Mouse (Mus musculus) regulatory T cell (primary cell): ENCODE data around the gene Ddx42.
"Not testable (repeated sequence)": the region's sequence is repeated elsewhere in the genome, so short reads cannot be mapped to it uniquely, and the experiment has no call there.

Experiments
- in situ Hi-C: fragments of 300-600 bp; cut with MboI, MseI; formaldehyde crosslinking; loops from one replicate; pipeline ENCODE4 v1.15.1; 2025; ENCODE audit warnings: high pct_unique_total_duplicates

Ddx42 gene

DNA sequence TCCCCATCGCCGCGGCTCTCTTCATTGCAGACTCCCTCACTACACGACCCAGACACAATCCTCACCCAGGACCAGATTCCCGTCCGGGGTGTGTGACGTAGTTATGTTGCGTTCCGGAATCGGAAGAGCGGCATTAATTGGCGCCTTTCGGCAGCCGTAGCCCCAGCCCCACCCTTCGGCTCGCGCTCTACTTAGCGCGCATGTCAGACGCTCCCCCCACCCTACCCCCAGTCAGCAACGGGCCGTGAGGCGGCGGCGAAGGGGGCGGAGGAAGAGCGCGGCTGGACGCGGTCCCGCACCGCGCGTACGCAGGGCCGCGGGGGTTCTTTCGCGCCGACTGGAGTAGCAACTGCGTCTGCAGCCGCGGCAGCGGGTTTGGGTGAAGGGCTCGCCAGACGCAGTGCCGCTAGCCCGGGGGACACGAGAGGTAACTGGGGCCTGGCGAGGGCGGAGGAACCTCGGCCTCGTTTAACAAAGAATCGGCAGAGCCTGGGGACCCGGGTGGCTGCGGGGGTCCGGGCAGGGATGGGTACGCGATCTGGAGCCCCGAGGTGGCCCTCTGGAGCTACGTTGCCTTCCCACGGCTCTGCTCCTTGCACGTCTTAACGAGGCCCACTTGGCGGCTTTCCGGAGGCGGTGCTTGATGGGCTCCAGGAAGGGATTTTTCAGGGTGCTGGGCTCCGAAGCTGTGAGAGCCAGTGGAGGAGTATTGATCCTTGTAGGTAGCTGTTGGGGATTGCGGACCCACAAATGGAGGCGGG, at the start of gene Ddx42:
Gene Ddx42 (plus strand): TSS at position 197 of the 761 bp plus-strand sequence.
- in situ Hi-C loops = no loop called here

DNA sequence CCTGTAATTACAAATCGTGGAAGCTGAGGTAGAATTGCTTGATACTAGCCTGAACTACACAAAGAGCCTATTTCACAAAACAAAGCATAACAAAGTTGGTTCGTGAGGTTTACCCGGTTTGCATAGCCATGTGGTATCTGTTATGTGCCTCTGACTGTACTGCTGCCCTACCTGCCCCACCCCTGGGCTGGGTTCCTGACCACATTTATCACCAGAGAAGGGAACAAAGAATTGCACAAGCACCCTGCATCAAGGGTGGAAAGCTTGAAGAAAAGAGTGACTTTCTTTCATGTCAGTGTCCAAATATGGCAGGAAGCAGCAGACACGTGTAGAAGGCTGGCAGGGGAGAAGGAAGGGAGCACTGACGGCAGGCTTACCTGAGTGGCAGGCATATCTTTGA, 49.3 kb upstream of the Ddx42 start:
- in situ Hi-C loops = no loop called here

DNA sequence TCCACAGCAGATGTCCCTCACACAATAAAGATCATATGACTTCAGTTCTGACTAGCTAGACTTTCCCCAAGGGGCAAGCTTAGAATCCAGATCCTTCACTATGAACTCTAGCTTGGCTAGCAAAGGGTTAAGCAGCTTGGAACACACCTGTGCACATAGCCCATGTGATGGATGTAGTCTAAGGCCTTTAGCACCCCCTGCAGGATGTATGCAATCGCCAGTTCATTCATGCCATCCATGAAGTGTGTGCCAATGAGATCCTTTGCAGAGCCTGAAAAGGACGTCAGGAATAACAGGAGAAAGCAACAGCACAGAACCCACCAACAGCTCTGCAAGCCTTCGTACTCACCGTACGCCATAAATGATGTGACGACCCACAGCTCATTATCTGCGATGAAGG, 45.9 kb upstream of the Ddx42 start:
- in situ Hi-C loops = loop anchor here (10.0 kb wide), 1 partner anchor 246 kb away; no protein-coding TSS in a partner anchor

DNA sequence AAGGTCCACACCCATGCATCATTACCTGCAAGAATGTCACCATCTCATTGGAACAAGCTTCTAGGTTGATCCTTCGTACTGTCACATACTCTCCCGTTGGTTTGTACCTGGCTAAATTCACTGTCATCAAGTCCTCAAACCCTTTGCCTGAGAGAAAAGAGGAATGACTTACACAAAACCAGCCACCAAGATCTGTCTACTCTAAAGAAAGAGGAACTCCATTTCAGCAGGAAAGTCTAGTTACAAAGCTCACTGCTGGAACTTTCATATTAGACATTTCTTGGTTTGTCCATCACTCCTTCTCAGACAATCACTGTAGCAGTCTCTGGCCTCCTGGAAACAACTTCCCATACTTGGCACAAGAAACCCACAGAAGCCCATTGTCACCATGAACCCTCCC, 43.5 kb upstream of the Ddx42 start:
- in situ Hi-C loops = loop anchor here (10.0 kb wide), 1 partner anchor 248 kb away; no protein-coding TSS in a partner anchor

DNA sequence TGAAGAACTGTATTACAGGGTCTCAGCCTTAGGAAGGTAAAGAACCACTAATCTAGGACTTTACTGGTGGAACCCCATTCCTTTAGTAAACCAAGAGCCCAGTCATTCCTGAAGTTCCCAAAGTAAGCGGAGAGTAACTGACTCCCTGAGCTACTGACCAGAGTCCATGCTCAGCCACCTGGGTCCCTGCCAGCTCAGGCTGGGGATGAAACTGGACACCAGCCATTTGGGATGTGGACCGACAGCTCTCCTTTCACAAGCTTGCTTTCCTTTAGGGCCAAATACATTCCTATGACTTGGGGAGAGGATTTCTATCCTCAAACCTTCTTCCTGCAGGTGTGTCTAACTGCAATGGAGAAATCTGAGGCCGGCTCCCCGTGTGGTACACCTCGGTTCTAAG, 42.4 kb upstream of the Ddx42 start:
- in situ Hi-C loops = loop anchor here (10.0 kb wide), 1 partner anchor 250 kb away; no protein-coding TSS in a partner anchor

DNA sequence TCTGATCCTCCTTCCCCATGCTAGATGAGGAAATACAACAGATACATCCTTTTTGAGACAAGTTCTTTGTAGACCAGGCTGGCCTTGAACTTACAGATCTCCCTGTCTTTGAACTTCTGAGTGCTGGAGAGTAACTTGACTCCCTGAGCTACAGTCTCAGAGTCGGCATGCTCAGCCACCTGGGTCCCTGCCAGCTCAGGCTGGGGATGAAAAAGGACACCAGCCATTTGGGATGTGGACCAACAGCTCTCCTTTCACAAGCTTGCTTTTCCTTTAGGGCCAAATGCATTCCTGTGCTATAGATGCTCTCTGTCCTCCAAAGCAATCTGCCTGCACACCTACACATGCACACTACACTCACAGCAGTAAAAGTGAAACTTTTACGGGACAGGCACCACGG, 41.6 kb upstream of the Ddx42 start:
- in situ Hi-C loops = loop anchor here (10.0 kb wide), 1 partner anchor 250 kb away; no protein-coding TSS in a partner anchor

DNA sequence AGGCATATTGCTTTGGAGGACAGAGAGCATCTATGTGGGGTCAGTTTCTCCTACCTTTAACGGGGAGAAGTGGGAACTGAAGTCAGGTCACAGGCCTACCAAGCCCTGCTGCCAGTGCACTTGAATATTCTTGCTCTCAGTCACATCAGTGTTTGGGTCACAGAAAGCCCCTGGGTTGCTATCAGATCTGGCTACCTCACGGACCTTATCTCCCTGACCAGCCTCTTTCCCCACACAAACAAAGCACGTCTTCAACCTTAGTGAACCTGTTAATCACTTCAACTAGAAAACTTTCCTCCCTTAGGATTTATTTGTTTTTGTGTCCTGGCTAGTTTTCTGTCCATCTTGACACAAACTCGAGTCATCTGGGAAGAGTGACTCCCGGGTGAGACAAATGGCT, 40.4 kb upstream of the Ddx42 start:
- in situ Hi-C loops = loop anchor here (10.0 kb wide), 1 partner anchor 252 kb away; no protein-coding TSS in a partner anchor

DNA sequence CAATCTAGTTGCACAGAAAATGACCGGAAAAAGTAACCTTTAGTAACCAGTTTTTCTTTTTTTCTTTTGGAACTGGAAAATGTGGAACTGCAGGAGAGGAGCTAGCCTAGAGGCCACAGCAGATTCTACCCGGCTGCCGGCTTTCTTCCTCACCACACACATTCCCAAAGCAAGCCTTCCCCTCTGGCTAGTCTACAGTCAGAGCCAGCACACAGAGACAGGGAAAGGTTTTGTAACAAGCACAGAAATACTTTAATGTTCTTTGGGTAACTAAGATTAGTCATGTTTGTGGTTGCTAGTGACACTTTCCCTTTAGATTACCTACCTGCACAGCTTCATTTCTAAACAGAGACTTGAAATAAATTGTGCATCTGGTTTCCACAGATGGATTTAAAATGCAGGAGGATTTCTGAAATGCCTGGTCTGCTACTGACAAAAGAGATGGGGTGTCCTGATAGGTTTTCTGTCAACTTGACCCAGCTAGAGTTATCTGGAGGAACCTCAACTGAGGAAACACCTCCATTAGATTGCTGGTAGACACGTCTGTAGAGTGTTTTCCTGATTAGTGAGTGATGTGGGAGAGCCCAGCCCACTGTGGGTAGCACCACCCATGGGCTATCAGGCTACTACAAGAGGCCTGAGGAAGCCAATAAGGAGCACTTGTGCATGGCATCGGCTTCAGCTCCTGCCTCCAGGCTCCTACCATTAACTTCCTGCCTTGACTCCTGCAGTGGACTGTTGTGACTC, 38.5 kb upstream of the Ddx42 start:
- in situ Hi-C loops = loop anchor here (10.0 kb wide), 1 partner anchor 253 kb away; no protein-coding TSS in a partner anchor

DNA sequence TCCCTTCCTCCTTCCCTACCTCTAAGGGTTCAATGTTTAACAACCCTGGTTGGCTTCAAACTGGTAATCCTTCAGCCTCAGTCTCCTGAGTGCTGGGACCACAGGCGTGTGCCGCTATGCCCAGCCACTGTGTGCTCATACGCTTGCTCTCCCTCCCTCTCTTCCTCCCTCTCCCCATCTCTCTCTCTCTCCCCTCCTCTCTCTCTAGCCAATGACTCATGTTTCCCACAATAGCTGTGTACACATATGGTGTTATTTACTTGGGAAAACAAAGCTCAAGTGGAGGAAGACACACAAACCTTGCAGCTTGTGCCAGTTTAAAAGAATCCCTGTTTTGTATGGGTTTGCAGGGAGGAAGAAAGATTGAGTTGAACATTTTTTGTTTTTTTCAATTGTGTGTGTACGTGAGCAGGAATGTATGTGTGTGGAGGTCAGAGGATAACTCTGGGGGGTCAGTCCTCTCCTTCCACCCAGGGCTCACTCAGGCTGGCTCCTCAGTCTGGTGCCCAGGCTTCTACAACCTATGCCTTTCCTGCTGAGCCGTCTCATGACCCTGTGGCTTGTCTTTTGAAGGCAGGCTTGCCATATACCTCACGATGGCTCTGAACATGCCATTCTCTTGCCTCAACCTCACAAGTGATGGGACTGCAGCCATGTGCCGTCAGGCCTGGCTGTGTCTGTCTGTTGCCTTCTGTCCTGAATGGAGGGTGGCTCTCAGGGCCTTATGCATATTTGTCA, 36.8 kb upstream of the Ddx42 start:
- in situ Hi-C loops = loop anchor here (10.0 kb wide), 2 partner anchors 255 to 1815 kb away; no protein-coding TSS in a partner anchor

DNA sequence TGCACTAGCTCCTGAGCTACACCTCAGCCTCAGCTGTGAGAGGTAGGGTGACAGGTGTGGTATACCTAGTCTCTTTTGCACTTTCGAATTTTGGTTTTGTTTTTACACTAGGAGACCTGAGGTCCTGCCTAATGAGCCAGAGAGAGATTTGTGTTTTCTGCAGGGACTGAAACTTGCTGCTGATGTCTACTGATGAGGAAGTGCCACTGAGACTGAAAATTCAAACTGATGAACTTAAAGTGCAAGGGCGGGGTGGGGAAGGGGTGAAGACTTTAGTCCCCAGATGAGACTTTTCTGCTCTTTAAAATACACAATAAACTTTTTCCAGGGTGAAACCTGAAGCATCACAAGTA, 36.3 kb upstream of the Ddx42 start:
- in situ Hi-C loops = loop anchor here (10.0 kb wide), 1 partner anchor 1816 kb away; no protein-coding TSS in a partner anchor

DNA sequence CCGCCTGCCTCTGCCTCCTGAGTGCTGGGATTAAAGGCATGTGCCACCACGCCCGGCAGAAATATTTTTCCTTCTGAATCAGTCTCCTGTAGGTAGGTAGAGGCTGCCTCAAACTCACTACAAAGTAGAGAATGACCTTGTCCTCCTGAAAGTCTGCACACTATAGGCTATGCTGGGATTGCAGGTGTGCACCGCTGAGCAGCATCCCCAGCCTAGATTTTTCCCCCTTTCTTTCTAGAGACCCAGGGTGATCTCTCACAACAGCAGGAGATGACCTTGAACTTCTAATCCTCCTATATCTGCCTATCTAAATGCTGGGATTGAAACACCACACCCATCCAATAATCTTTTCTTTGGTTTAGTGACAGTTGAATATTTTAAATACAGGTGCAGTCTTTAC, 29.4 kb upstream of the Ddx42 start:
- in situ Hi-C loops = loop anchor here (10.0 kb wide), 1 partner anchor 1823 kb away; no protein-coding TSS in a partner anchor

DNA sequence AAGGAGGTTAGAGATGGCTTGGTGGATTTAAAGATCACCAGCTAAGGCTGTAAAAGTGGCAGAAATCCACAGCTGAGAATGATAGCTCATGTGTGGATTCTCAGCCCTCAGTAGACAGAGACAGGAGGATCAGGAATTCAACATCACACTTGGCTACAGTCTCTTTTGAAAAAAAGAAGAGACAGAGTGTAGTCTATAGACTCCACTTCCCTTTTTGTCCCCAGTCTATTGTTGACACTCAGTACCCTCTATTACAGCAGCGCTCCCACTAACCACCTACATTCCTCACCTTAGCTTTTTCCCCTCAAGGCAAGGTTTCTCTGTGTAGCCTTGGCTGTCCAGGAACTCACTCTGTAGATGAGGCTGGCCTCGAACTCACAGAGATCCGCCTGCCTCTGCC, 25.0 kb upstream of the Ddx42 start:
- in situ Hi-C loops = no loop called here

DNA sequence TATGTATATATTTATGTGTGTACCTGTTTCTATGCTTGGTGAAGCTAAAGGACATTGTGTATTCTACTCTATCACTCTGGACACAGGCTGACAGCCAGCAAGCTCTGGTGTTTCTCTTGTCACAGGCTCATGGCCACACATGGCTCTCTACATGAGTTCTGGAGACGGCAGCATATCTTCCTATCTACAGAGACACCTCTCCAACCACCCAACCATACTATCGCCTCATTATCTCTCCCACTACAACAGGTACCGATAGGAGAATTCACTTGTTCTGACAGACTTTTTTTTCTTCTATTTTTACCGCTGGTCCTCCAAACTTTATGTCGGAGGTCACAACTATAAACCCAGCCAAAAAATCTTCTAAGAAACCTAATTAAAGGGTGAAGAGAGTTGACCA, 24.5 kb upstream of the Ddx42 start:
- in situ Hi-C loops = no loop called here

DNA sequence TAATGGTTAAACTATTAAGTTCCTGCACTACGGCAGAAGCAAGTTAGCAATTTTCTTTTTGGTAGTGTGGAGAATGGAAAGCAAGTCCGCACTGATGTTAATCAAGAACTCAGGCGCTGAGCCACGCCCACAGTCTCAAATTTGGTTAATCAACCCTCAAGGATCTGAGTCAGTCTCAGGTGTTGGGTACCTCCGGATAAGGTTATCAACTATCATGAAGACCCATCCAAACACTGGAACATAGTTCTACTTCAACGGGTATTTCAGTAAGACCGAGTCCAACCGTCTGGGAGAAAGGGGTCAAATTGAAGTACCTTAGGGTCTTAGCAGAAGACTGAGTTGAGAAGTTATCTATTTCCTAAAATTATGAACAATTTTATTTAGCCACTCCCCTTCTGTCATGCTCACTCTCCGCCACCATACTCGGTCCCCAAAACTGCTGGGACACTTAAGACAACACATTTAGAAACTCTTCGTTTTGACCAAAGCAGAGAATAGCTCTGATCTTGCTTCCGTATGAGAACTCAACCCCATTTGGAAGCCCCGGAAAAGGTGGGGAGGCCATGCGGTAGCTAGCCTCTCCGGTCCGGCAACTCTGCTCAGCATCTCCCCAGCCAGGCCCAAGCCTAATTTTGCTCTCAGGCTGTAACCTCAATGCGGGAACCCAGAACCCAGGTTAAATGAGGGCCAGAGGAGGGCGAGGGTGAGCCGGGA, 23.9 kb upstream of the Ddx42 start:
- in situ Hi-C loops = no loop called here

DNA sequence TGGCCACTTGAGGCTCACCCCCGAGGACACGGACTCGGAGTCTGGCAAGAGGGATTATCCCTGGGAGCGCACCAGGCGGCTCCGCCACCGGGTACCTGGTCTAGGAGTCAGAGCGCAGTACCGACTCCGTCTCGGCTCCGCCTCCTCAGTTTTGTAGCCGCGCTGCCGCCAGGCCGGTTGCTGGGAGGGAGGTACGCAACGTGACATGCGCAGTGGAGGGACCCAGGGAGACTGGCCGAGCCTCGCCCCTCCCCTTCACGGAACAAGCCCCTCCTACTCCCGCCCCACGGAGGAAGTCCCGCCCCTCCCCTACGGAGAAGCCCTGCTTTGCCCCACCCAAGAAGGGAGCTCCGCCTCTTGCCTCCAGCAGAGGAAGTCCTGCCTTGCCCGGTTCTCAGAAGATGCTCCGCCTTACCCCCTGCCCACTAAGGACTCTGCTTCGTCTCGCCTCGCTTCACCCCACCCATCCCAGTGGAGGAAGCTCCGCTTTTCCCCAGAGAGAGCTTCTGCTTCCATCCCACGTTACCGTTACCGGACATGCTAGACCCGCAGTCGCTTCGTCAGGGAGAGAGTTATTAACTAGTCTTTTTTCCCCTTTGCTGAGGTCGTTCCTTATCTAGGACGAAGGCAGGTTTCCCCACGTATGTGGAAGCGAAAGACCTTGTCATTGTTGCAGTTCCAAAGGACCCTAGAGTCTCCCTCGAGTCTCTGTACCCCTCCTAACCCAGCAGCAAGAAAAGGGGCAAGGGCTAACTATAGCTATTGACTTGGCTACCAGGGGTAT, 23.2 kb upstream of the Ddx42 start:
- in situ Hi-C loops = no loop called here

DNA sequence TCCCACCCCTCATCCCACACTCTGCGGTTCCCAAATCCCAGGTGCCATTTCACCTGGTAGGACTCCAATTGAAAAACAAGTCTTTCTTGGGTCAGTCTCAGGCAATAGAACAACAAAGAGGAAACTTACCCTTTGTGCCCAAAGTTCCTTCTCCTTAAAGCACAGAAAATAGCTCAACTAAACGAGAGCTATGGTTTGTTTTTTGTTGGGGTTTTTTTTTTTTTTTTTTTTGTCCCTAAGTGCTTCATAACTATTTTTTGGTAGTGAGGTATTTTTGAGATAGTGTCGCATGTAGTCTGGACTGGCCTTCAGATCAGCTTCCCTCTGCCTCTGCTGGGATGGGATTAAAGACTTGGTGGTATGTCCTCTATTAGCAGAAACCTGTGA, 22.6 kb upstream of the Ddx42 start:
- in situ Hi-C loops = no loop called here

DNA sequence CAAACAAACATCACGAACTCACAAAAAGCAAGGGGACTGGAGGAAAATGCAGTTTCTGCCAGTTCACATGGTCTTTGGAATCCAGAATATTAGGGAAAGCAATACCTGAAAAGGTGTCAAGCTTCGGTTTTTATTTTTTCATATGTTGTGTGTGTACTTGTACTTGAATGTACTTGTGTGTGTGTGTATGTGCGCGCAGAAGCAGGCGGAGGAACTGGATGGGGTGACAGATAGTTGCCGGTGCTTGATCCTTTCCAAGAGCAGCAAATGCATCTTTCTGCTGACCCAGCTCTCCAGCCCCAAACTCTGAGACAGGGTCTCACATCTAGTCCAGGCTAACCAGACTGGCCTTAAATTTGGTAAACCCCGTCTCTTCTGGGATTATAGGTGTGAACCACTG, 21.8 kb upstream of the Ddx42 start:
- in situ Hi-C loops = no loop called here

DNA sequence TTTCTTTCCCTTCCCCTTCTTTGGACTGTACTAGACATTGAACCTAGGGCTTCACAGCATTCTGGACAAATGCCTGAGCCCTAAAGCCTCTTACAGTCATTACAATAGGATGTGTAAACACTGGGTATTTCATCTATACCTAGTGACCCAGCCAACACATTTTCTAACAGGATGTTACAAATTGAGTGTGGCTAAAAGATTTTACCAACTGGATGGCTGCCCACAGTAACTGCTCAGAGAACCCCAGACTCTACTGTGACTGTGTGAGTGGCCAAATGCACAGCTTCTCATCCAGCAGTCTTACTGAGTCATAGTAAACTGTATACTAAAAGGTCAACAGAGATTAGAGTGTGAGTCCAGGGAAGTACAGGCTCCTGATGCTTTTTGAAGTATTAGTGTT, 21.4 kb upstream of the Ddx42 start:
- in situ Hi-C loops = no loop called here

DNA sequence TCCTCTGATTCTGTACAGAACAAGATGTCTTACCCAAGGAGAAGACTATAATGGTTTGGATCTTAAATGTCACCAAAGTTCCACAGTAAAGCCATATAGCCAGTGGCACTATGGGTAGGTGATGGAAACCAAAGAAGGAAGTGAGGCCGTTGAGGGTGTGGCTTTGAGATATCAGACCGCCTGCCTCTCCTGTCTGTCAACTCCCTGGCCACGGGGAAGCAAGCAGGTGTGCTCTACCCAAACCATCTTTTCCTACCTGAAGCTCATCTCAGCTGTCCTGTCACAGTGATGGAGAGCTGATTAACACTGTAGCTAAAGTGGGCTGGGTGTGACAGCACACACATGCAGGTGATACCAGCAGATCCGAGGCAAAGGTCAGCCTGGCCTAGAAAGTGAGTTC, 18.4 kb upstream of the Ddx42 start:
- in situ Hi-C loops = no loop called here

DNA sequence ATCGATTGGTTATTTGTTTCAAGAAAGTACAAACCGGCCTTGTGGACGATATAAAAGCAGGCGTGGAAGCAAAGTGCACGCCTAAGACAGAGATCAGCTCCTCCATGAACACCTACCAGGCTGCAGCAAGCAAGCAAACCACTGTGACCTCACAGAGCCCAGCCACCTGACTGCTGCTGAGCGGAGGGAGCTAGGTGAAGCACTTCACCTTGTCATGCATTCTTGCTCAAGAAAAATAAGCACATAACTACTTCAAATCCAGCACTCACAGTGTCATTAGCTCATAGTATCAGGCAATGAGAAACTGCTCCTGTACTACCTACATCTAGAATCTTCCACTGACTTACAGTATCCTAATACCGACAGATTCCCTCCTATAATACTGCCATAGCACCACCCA, 16.7 kb upstream of the Ddx42 start:
- in situ Hi-C loops = not testable (repeated sequence)

DNA sequence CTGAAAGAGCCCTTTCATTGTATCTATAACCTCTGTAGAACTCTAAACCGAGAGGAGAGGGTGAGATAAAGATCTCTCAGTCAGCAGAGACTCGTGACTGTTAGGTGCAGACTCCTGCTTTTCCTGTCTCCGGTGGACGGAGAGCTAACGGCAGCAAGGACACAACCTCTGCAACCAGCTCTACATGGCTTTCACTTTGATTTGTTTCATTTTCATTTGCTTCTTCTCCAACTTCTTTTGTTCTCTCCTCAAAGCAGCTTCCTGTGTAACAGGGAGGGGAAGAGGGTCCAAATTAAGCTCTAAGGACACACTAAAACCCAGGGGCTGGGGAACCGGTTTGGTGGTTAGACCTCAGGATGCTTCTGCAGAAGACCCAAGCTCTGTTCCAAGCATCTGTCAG, 16.0 kb upstream of the Ddx42 start:
- in situ Hi-C loops = no loop called here
